Mouse (Mus musculus) myocyte (in vitro differentiated cells): ENCODE measurements around the gene Tnnt3.

Experiments used
- E2F4 ChIP-seq: IDR thresholded peaks from one replicate; pipeline ENCODE4 v1.6.1; 2011; ENCODE audit warnings: mild to moderate bottlenecking, control low read depth, moderate library complexity; ENCODE audit not compliant: insufficient read depth
- MAX ChIP-seq: IDR thresholded peaks from one replicate; pipeline ENCODE4 v1.6.1; 2011; ENCODE audit warnings: low read depth, mild to moderate bottlenecking, control low read depth
- MYOD1 ChIP-seq, 3 experiments: IDR thresholded peaks; one replicate each; pipeline ENCODE4 v1.6.1; 2011; ENCODE audit warnings: control low read depth in 2 of 3, low read depth in 2 of 3, mild to moderate bottlenecking in 2 of 3, moderate library complexity in 1 of 3; ENCODE audit not compliant: insufficient read length in 2 of 3, control insufficient read depth in 1 of 3
- MYOG ChIP-seq, 3 experiments: IDR thresholded peaks; one replicate each; pipeline ENCODE4 v1.6.1; 2011; ENCODE audit warnings: control low read depth in 2 of 3, low read depth in 2 of 3, mild to moderate bottlenecking in 2 of 3; ENCODE audit not compliant: insufficient read length in 2 of 3, control insufficient read depth in 1 of 3, insufficient read depth in 1 of 3
- POLR2A ChIP-seq: IDR thresholded peaks from one replicate; pipeline ENCODE4 v1.6.1; 2011; ENCODE audit warnings: low read depth, mild to moderate bottlenecking, control low read depth, moderate library complexity; ENCODE audit not compliant: insufficient read length
- POLR2AphosphoS2 ChIP-seq: IDR thresholded peaks from one replicate; pipeline ENCODE4 v1.6.1; 2011; ENCODE audit warnings: low read depth, control low read depth; ENCODE audit not compliant: insufficient read length
- REST ChIP-seq: IDR thresholded peaks from one replicate; pipeline ENCODE4 v1.6.1; 2011; ENCODE audit warnings: mild to moderate bottlenecking, control low read depth, moderate library complexity; ENCODE audit not compliant: insufficient read depth, insufficient read length
- SRF ChIP-seq: IDR thresholded peaks from one replicate; pipeline ENCODE4 v1.6.1; 2011; ENCODE audit warnings: low read depth; ENCODE audit not compliant: control insufficient read depth, insufficient read length
- TCF12 ChIP-seq: IDR thresholded peaks from one replicate; pipeline ENCODE4 v1.6.1; 2011; ENCODE audit warnings: mild to moderate bottlenecking, control low read depth; ENCODE audit not compliant: poor library complexity, insufficient read depth, severe bottlenecking
- USF1 ChIP-seq: IDR thresholded peaks from one replicate; pipeline ENCODE4 v1.6.1; 2011; ENCODE audit warnings: low read depth, mild to moderate bottlenecking, control low read depth, moderate library complexity

DNA sequence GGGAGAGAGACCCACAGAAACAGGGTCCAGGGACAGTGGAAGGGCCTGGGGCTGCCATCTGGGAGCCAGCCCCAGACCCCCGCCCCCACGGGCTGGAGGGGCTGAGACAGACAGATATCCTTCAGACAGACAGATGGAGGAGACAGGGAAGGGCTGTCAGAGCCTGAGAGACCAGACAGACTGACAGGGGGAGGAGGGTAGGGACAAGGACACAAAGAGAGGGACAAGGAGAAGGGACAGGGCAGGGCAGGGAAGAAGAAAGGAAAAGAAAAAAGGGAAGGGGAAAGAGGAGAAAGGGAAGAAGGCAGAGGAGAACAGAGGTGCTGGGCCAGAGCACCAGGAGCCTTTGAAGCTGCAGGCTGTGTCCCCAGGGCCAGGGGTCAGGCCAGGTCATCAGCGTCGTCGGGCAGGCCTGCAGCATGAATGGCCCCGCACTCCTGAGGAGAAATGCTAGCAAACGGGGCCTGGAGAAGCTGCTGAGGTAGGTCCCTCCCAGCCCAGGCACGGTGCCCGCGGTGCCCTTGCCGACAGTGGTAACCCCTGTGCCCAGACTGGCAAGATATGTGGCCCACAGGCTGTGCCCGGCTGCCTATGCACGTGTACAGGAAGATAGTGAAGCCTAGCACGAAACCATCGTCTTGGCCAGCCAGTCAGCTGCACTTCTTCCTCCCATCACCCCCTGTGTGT, 26.6 kb upstream of the Tnnt3 start:
- TF ChIP-seq POLR2A: peak; percentile 84
- no peak for TF ChIP-seq SRF
- TF ChIP-seq REST: no peak
- no peak for TF ChIP-seq TCF12
- no peak for TF ChIP-seq MAX
- TF ChIP-seq POLR2AphosphoS2: peak; percentile 85
- no peak for TF ChIP-seq USF1
- peak in 1 of 3 experiments; percentile 77 for TF ChIP-seq MYOG (IDR thresholded peaks at IDR 0.05; ENCODE audit: control insufficient read depth in 1 of 3, insufficient read depth in 1 of 3, insufficient read length in 2 of 3, low read depth in 2 of 3)
- no peak for TF ChIP-seq E2F4
- peak in 2 of 3 experiments; percentile 35 to 73 for TF ChIP-seq MYOD1 (IDR thresholded peaks at IDR 0.05; ENCODE audit: control insufficient read depth in 1 of 3, insufficient read length in 2 of 3, low read depth in 2 of 3)
